Mouse (Mus musculus): ENCODE results near the gene Grrp1.

- TF ChIP-seq POLR2A (IDR thresholded peaks at IDR 0.05; ENCODE audit: control insufficient read depth, low read depth, low read length), result no peak
- TF ChIP-seq CTCF (IDR thresholded peaks at IDR 0.05; ENCODE audit: control insufficient read depth, insufficient read depth, insufficient replicate concordance, low read depth, low read length), result no peak
Observed at GRCm38 (mm10) chr4:134298626-134299497, 45.0 kb upstream of the Grrp1 start.
